Mouse (Mus musculus): Measurements from ENCODE around the gene Nms.

Nms gene

DNA sequence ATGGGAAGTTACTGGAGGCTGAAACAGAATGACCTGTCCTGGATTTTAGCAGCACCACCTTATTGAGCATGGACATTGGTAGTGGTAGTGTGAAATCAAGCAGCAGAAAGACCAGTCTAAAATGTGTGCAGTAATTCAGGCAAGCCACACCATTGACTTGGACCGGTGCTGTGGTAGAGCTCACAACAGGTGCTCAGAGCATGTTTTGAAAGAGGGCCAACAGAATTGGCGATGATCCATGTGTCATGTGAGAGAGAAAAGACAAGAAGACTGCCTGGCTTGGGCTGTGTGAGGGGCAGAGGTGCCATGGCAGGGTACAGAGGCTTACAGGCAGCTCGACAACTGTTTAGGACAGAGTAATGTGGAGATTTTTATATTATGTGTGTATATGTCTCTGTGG lies 53.4 kb downstream of the Nms start:
- CTCF ChIA-PET = no interaction called here
